Mouse (Mus musculus) small intestine, adult 2 months (tissue): ENCODE measurements around the gene Eef1akmt3.

Source experiments
- CTCF ChIP-seq: fragments of 200-500 bp; IDR thresholded peaks from 2 replicates; pipeline ENCODE4 v1.5.1; 2012; ENCODE audit warnings: low read depth, mild to moderate bottlenecking, control low read depth, inconsistent platforms, low read length, moderate library complexity, mixed read lengths; ENCODE audit not compliant: insufficient replicate concordance, insufficient read length; ENCODE audit errors: extremely low read depth
- POLR2A ChIP-seq: fragments of 200-500 bp; IDR thresholded peaks from 2 replicates; pipeline ENCODE4 v1.6.1; 2012; ENCODE audit warnings: low read depth, mild to moderate bottlenecking, control low read depth, inconsistent platforms, low read length, moderate library complexity

- no peak for TF ChIP-seq POLR2A
- TF ChIP-seq CTCF, result no peak
Observed at GRCm38 (mm10) chr10:127081996-127082620, 40.8 kb upstream of the Eef1akmt3 start.
